Mouse (Mus musculus) MEL (cell line): Measurements from ENCODE around the gene Rrp12.

Experiments used
- CTCF ChIP-seq, 3 experiments: IDR thresholded peaks in 2 of 3; conservative IDR thresholded peaks in 1 of 3; 2 replicates each; pipeline ENCODE4 v1.5.1; 2011 to 2012; ENCODE audit warnings: low read length in 3 of 3, low read depth in 2 of 3, mild to moderate bottlenecking in 2 of 3, improper control_type of control experiment in 1 of 3, inconsistent platforms in 1 of 3, mixed read lengths in 1 of 3, moderate library complexity in 1 of 3; ENCODE audit not compliant: control insufficient read depth in 1 of 3, insufficient read depth in 1 of 3, poor library complexity in 1 of 3, severe bottlenecking in 1 of 3
- EP300 ChIP-seq, 2 experiments: IDR thresholded peaks; 2 replicates each; pipeline ENCODE4 v1.6.1; 2011; ENCODE audit warnings: improper control_type of control experiment in 2 of 2, low read length in 2 of 2, low read depth in 1 of 2, mild to moderate bottlenecking in 1 of 2
- NRF1 ChIP-seq: IDR thresholded peaks from 2 replicates; pipeline ENCODE4 v1.6.1; 2014; ENCODE audit warnings: low read depth, mild to moderate bottlenecking, inconsistent platforms, low read length, improper control_type of control experiment, moderate library complexity; ENCODE audit not compliant: poor library complexity, insufficient read depth, severe bottlenecking
- POLR2AphosphoS5 ChIP-seq: IDR thresholded peaks from 2 replicates; pipeline ENCODE4 v1.6.1; 2012; ENCODE audit warnings: low read depth, borderline replicate concordance, mild to moderate bottlenecking, inconsistent platforms, low read length, moderate library complexity, mixed read lengths
- USF2 ChIP-seq, 2 experiments: IDR thresholded peaks; 2 replicates each; pipeline ENCODE4 v1.6.1; 2011 to 2012; ENCODE audit warnings: improper control_type of control experiment in 2 of 2, low read length in 2 of 2, borderline replicate concordance in 1 of 2, inconsistent platforms in 1 of 2, low read depth in 1 of 2, mild to moderate bottlenecking in 1 of 2; ENCODE audit not compliant: insufficient read depth in 1 of 2
- ZMIZ1 ChIP-seq: IDR thresholded peaks from 2 replicates; pipeline ENCODE4 v1.6.1; 2012; ENCODE audit warnings: low read depth, mild to moderate bottlenecking, inconsistent platforms, low read length, improper control_type of control experiment, moderate library complexity

GRCm38 (mm10) chr19:41916853-41917252 lies 20.9 kb upstream of the Rrp12 start:
- TF ChIP-seq CTCF (IDR thresholded peaks at IDR 0.05 in 2 of 3, conservative IDR thresholded peaks at IDR 0.05 in 1 of 3; ENCODE audit: control insufficient read depth in 1 of 3, insufficient read depth in 1 of 3, low read depth in 2 of 3, low read length in 3 of 3, poor library complexity in 1 of 3, severe bottlenecking in 1 of 3): no peak
- no peak for TF ChIP-seq EP300 (IDR thresholded peaks at IDR 0.05; ENCODE audit: low read depth in 1 of 2, low read length in 2 of 2)
- TF ChIP-seq NRF1: no peak
- TF ChIP-seq USF2 (IDR thresholded peaks at IDR 0.05; ENCODE audit: borderline replicate concordance in 1 of 2, insufficient read depth in 1 of 2, low read depth in 1 of 2, low read length in 2 of 2): no peak
- TF ChIP-seq POLR2AphosphoS5: no peak
- no peak for TF ChIP-seq ZMIZ1
